Mouse (Mus musculus) heart, embryonic 14.5 days (tissue): ENCODE results near the gene Taar6. TPM values are rescaled to one million over a fixed set of nuclear protein-coding genes. Genes with fewer than 3 reads are reported as not detected.

Experiments
- polyA plus RNA-seq: library from polyadenylated mRNA; unstranded; fragments of >200 nt; fragmentation: Nextera tagmentation; extraction: Ambion mirVana; gene quantifications from 2 replicates; pipeline ENCODE4 v1.2.1, GENCODE M21; 2014

The Taar6 gene
- polyA plus RNA-seq, 1 experiment from 2014 or later, result not detected

Other genes starting within 250 kb of the Taar6 start
- gene Rps12, start 198.4 kb downstream of the Taar6 start, polyA plus RNA-seq, result 113 and 122 TPM in 2 replicates
- gene Slc18b1, start 188.7 kb downstream of the Taar6 start, polyA plus RNA-seq, result 9.3 and 11.4 TPM in 2 replicates
- 0.15 and 0.43 TPM in 2 replicates for gene Vnn3, start 134.2 kb downstream of the Taar6 start, polyA plus RNA-seq
- 3.7 and 4.5 TPM in 2 replicates for gene Vnn1, start 91.0 kb downstream of the Taar6 start, polyA plus RNA-seq
- gene Taar1, start 65.3 kb downstream of the Taar6 start, polyA plus RNA-seq, result not detected in 2 replicates
- gene Taar2, start 47.1 kb downstream of the Taar6 start, polyA plus RNA-seq, result not detected in 2 replicates
- not detected in 2 replicates for gene Taar3, start 36.1 kb downstream of the Taar6 start, polyA plus RNA-seq
- not detected in 2 replicates for gene Taar4, start 25.2 kb downstream of the Taar6 start, polyA plus RNA-seq
- not detected in 2 replicates for gene Taar5, start 14.9 kb downstream of the Taar6 start, polyA plus RNA-seq
- gene Taar7a, start 7.8 kb upstream of the Taar6 start, polyA plus RNA-seq, result not detected in 2 replicates
- gene Taar7b, start 14.3 kb upstream of the Taar6 start, polyA plus RNA-seq, result not detected in 2 replicates
- gene Taar7d, start 41.6 kb upstream of the Taar6 start, polyA plus RNA-seq, result not detected in 2 replicates
- not detected in 2 replicates for gene Taar7e, start 52.0 kb upstream of the Taar6 start, polyA plus RNA-seq
- not detected in 2 replicates for gene Taar7f, start 63.9 kb upstream of the Taar6 start, polyA plus RNA-seq
- gene Taar8a, start 90.9 kb upstream of the Taar6 start, polyA plus RNA-seq, result not detected in 2 replicates
- gene Taar8b, start 106.6 kb upstream of the Taar6 start, polyA plus RNA-seq, result not detected in 2 replicates
- gene Taar8c, start 116.3 kb upstream of the Taar6 start, polyA plus RNA-seq, result not detected in 2 replicates
- gene Taar9, start 123.9 kb upstream of the Taar6 start, polyA plus RNA-seq, result not detected in 2 replicates
- 87.4 and 91.7 TPM in 2 replicates for gene Stx7, start 163.7 kb upstream of the Taar6 start, polyA plus RNA-seq
- gene Moxd1, start 237.9 kb upstream of the Taar6 start, polyA plus RNA-seq, result 9.1 and 10.4 TPM in 2 replicates